Mouse (Mus musculus): ENCODE measurements around the gene Angpt4. TPM values are rescaled to one million over a fixed set of nuclear protein-coding genes. Genes with fewer than 3 reads are reported as not detected.

Gene Angpt4
- polyA plus RNA-seq, 1 experiment from 2014 or later, result 0.08 TPM

DNA sequence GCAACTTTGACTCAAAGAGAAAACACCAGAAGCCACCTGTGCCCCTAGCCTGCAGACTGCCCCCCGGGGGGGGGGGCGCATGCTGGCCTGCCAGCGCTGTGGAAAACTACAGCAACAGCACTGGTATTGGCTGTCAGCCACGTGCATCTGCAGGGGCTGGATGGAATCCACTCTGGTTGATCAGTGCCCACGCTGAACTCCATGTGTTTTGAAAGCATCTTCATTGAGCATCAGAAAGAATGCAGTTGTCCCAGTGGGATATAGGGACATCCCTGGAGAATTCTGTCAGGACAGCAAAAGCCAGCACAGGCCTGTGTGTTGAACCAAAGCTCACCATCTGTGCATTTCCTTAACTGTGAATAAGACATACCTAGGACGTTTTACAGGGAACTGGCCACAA lies 20.0 kb upstream of the Angpt4 start:
- no peak overlapping the region for H3K4me2 ChIP-seq (replicated peaks)
- H3K9ac ChIP-seq, result no peak overlapping the region
- no peak for ATAC-seq (ENCODE audit: low FRiP score)
- DNase-seq (ENCODE audit: low spot score), result peak; percentile 25
- H3K9me3 ChIP-seq (ENCODE audit: control insufficient read depth, low read length), result no peaks in the 10 kb centered on the region
- H3K4me3 ChIP-seq (replicated peaks; ENCODE audit: low read length), result no peak overlapping the region
- H3K4me1 ChIP-seq (replicated peaks; ENCODE audit: control insufficient read depth, insufficient read depth, low read length), result no peaks in the 10 kb centered on the region
- no peaks in the 10 kb centered on the region for H3K36me3 ChIP-seq (replicated peaks; ENCODE audit: control insufficient read depth, insufficient read depth)
- WGBS, result 43% methylated on average over 6 of the region's 6 CpGs
- no peak overlapping the region for H3K27ac ChIP-seq
- no peaks in the 10 kb centered on the region for H3K27me3 ChIP-seq (ENCODE audit: control insufficient read depth, insufficient read depth, low read length)

GRCm38 (mm10) chr2:151893122-151893774 lies 17.8 kb upstream of the Angpt4 start:
- 39% methylated on average over 15 of the region's 15 CpGs for WGBS
- Histone ChIP-seq H3K4me3 (replicated peaks; ENCODE audit: low read length) (no peak overlapping the region), H3K27me3 (ENCODE audit: control insufficient read depth, insufficient read depth, low read length) (no peaks in the 10 kb centered on the region), H3K9me3 (ENCODE audit: control insufficient read depth, low read length) (no peaks in the 10 kb centered on the region), H3K4me2 (replicated peaks) (no peak overlapping the region), H3K36me3 (replicated peaks; ENCODE audit: control insufficient read depth, insufficient read depth) (no peaks in the 10 kb centered on the region), H3K9ac (0 out of 2 replicates have a peak overlapping the region, but pooled peaks have one; percentile 12), H3K4me1 (replicated peaks; ENCODE audit: control insufficient read depth, insufficient read depth, low read length) (no peaks in the 10 kb centered on the region), H3K27ac (no peak overlapping the region)
- peak; percentile 54; the same call in 1 of the 2 replicates for ATAC-seq (ENCODE audit: low FRiP score)
- DNase-seq (ENCODE audit: low spot score), result no peak

DNA sequence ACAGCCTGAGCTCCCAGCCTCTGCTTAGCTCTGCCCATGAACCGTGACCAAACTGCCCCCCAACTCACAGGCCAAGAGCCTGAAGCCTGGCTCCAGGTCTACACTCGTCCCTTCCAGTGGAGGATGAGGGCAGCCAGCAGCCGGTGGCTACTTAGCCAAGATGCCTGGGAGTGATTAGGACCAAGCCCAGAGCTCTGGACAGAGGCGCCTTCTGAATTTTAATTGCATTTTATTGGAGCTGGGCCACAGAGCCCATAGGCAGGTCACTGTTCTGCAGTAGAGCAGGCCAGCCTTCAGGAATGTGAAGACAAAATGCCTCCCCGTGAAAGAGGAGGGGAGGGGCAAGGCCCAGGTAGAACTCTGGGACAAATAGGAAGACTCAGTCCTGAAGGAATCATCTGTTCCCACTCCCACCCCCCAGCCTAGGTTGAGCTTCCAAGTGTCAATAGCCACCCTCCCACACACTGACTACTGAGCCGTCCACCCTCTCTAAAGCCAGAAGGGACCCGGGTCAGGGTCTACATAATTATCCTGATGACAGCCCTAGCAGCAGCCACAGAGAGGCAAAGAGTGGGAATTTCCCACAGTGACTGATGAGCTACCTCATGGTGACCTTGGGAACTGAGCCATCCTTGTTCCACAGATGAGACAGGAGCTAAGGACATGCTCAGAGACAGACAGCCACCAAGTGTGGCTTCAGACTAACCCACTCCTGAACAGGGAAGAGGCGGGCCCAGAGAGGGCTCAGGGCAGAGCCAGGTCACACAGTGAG lies 16.6 kb upstream of the Angpt4 start:
- Histone ChIP-seq H3K4me3 (replicated peaks; ENCODE audit: low read length) (no peak overlapping the region), H3K36me3 (replicated peaks; ENCODE audit: control insufficient read depth, insufficient read depth) (no peaks in the 10 kb centered on the region), H3K4me1 (replicated peaks; ENCODE audit: control insufficient read depth, insufficient read depth, low read length) (no peaks in the 10 kb centered on the region), H3K4me2 (replicated peaks) (no peak overlapping the region), H3K9me3 (ENCODE audit: control insufficient read depth, low read length) (no peaks in the 10 kb centered on the region), H3K27ac (no peak overlapping the region), H3K27me3 (ENCODE audit: control insufficient read depth, insufficient read depth, low read length) (no peaks in the 10 kb centered on the region), H3K9ac (no peak overlapping the region)
- ATAC-seq (ENCODE audit: low FRiP score) (peak; percentile 41; the same call in 1 of the 2 replicates), DNase-seq (ENCODE audit: low spot score) (peak; percentile 46)
- WGBS, result 60% methylated on average over 8 of the region's 8 CpGs

GRCm38 (mm10) chr2:151895911-151896310 lies 15.1 kb upstream of the Angpt4 start:
- no peak for ATAC-seq (ENCODE audit: low FRiP score)
- Histone ChIP-seq H3K9ac (no peak overlapping the region), H3K9me3 (ENCODE audit: control insufficient read depth, low read length) (no peaks in the 10 kb centered on the region), H3K4me2 (replicated peaks) (no peak overlapping the region), H3K4me3 (replicated peaks; ENCODE audit: low read length) (no peak overlapping the region), H3K36me3 (replicated peaks; ENCODE audit: control insufficient read depth, insufficient read depth) (no peaks in the 10 kb centered on the region), H3K4me1 (replicated peaks; ENCODE audit: control insufficient read depth, insufficient read depth, low read length) (no peaks in the 10 kb centered on the region), H3K27me3 (ENCODE audit: control insufficient read depth, insufficient read depth, low read length) (no peaks in the 10 kb centered on the region), H3K27ac (no peak overlapping the region)
- WGBS, result 84% methylated on average over 5 of the region's 5 CpGs
- DNase-seq (ENCODE audit: low spot score), result no peak

DNA sequence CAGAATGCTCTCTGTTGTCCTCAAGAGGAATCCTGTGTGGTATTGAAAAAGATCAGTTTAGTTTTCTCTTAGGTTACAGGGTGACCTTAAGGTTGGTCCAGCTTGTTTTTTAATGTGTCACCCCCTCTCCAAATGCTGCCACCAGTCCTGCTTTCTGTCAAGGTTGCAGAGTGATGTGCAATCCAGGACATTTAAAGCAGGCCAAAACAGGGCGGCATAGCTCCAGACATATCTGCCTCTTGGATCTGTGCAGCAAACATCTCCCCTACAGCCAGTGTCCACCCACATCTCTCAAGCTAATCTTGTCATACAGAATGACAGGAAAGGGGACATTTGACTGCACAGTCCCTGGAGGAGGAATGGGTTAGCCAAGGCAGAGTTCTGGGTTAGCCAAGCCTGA lies 12.9 kb upstream of the Angpt4 start:
- no peaks in the 10 kb centered on the region for H3K36me3 ChIP-seq (replicated peaks; ENCODE audit: control insufficient read depth, insufficient read depth)
- DNase-seq (ENCODE audit: low spot score) (no peak), ATAC-seq (ENCODE audit: low FRiP score) (no peak)
- no peaks in the 10 kb centered on the region for H3K27me3 ChIP-seq (ENCODE audit: control insufficient read depth, insufficient read depth, low read length)
- no peaks in the 10 kb centered on the region for H3K4me1 ChIP-seq (replicated peaks; ENCODE audit: control insufficient read depth, insufficient read depth, low read length)
- no peak overlapping the region for H3K4me3 ChIP-seq (replicated peaks; ENCODE audit: low read length)
- WGBS, result 94% methylated on average over 1 of the region's 1 CpGs
- H3K27ac ChIP-seq, result no peak overlapping the region
- no peak overlapping the region for H3K4me2 ChIP-seq (replicated peaks)
- no peaks in the 10 kb centered on the region for H3K9me3 ChIP-seq (ENCODE audit: control insufficient read depth, low read length)
- H3K9ac ChIP-seq, result no peak overlapping the region

- Histone ChIP-seq H3K4me2 (replicated peaks) (no peak overlapping the region), H3K27ac (no peak overlapping the region), H3K9me3 (ENCODE audit: control insufficient read depth, low read length) (no peaks in the 10 kb centered on the region), H3K4me3 (replicated peaks; ENCODE audit: low read length) (no peak overlapping the region), H3K9ac (no peak overlapping the region), H3K4me1 (replicated peaks; ENCODE audit: control insufficient read depth, insufficient read depth, low read length) (no peaks in the 10 kb centered on the region), H3K27me3 (ENCODE audit: control insufficient read depth, insufficient read depth, low read length) (no peaks in the 10 kb centered on the region), H3K36me3 (replicated peaks; ENCODE audit: control insufficient read depth, insufficient read depth) (no peaks in the 10 kb centered on the region)
- DNase-seq (ENCODE audit: low spot score), result no peak
- no peak for ATAC-seq (ENCODE audit: low FRiP score)
- 87% methylated on average over 4 of the region's 4 CpGs for WGBS
Observed at GRCm38 (mm10) chr2:151900845-151901244, 10.2 kb upstream of the Angpt4 start.

DNA sequence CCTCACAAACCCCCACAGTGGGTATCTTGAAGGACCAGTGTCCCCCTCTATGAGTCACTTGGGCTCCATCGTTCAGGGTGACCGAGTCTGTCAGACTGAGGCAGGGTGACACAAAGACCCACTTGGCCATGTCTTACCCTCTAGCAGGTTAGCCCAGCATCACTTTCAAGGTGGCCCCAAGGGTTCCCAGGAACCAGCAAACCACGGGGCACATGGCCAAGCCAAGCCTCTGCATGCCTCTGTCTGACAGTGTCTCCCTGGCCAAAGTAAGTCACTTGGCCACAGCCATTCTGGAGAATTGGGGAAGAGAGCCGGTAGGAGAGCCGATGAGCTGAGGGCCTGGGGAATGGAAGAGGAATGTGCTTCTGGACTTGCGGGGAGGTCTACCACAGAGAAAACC lies 7.7 kb upstream of the Angpt4 start:
- no peaks in the 10 kb centered on the region for H3K36me3 ChIP-seq (replicated peaks; ENCODE audit: control insufficient read depth, insufficient read depth)
- no peak overlapping the region for H3K27ac ChIP-seq
- no peak overlapping the region for H3K4me2 ChIP-seq (replicated peaks)
- no peaks in the 10 kb centered on the region for H3K27me3 ChIP-seq (ENCODE audit: control insufficient read depth, insufficient read depth, low read length)
- DNase-seq (ENCODE audit: low spot score) (no peak), ATAC-seq (ENCODE audit: low FRiP score) (no peak)
- no peaks in the 10 kb centered on the region for H3K9me3 ChIP-seq (ENCODE audit: control insufficient read depth, low read length)
- no peak overlapping the region for H3K9ac ChIP-seq
- H3K4me3 ChIP-seq (replicated peaks; ENCODE audit: low read length), result no peak overlapping the region
- no peaks in the 10 kb centered on the region for H3K4me1 ChIP-seq (replicated peaks; ENCODE audit: control insufficient read depth, insufficient read depth, low read length)
- WGBS, result 83% methylated on average over 6 of the region's 6 CpGs

DNA sequence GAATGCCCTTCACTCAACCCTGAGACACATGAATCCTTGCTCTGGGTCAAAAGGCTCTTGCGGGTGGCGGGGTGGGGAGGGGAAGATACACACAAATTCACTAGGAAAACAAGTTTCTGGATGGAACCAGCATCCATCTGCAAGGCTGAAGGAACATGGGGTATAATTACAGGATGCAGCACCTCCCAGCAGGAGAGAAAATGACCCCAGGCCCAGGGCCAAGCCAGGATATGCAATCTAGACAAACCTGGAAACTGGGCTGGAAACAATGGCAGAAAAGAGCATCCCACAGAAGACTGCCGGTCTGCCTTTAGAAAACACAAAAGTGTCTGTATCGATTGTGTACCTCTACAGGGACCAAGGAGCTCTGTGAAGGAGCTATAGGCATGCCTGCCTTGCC lies 7.1 kb upstream of the Angpt4 start:
- no peak overlapping the region for H3K9ac ChIP-seq
- DNase-seq (ENCODE audit: low spot score) (no peak), ATAC-seq (ENCODE audit: low FRiP score) (no peak)
- H3K27ac ChIP-seq, result no peak overlapping the region
- H3K4me3 ChIP-seq (replicated peaks; ENCODE audit: low read length), result no peak overlapping the region
- H3K27me3 ChIP-seq (ENCODE audit: control insufficient read depth, insufficient read depth, low read length), result 0 out of 2 replicates have a peak, but pooled peaks cover under 1% of the 10 kb centered on the region
- no peaks in the 10 kb centered on the region for H3K9me3 ChIP-seq (ENCODE audit: control insufficient read depth, low read length)
- WGBS, result 71% methylated on average over 4 of the region's 4 CpGs
- no peak overlapping the region for H3K4me2 ChIP-seq (replicated peaks)
- no peaks in the 10 kb centered on the region for H3K4me1 ChIP-seq (replicated peaks; ENCODE audit: control insufficient read depth, insufficient read depth, low read length)
- no peaks in the 10 kb centered on the region for H3K36me3 ChIP-seq (replicated peaks; ENCODE audit: control insufficient read depth, insufficient read depth)

DNA sequence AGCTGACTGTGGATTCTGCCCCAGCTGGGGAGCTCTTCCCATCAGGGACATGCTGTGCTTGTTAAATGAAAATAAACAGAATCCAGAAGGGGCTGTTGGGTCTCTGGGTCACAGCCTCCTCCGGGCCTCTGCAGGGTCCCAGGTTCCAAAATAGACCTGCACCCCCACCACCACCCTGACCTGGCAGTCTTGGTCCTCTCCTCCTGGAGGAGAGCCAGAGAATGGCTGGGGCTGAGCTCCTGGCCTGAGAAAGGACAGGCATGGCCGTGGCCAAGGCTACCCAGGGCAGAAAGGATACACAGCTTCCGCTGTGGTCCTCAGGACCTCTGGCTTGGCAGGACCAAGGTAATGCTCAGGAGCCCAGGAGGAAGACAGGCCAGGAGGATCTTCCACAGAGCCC lies 6.4 kb upstream of the Angpt4 start:
- H3K9ac ChIP-seq, result no peak overlapping the region
- no peak overlapping the region for H3K4me2 ChIP-seq (replicated peaks)
- H3K4me3 ChIP-seq (replicated peaks; ENCODE audit: low read length), result no peak overlapping the region
- no peaks in the 10 kb centered on the region for H3K9me3 ChIP-seq (ENCODE audit: control insufficient read depth, low read length)
- H3K36me3 ChIP-seq (replicated peaks; ENCODE audit: control insufficient read depth, insufficient read depth), result no peaks in the 10 kb centered on the region
- H3K4me1 ChIP-seq (replicated peaks; ENCODE audit: control insufficient read depth, insufficient read depth, low read length), result no peaks in the 10 kb centered on the region
- no peak overlapping the region for H3K27ac ChIP-seq
- ATAC-seq (ENCODE audit: low FRiP score), result no peak
- DNase-seq (ENCODE audit: low spot score), result no peak
- WGBS, result 64% methylated on average over 3 of the region's 3 CpGs
- 0 out of 2 replicates have a peak, but pooled peaks cover 4% of the 10 kb centered on the region for H3K27me3 ChIP-seq (ENCODE audit: control insufficient read depth, insufficient read depth, low read length)

Data from hindbrain, embryonic 14.5 days (tissue).